Mouse (Mus musculus): ENCODE data around the gene Aarsd1. TPM values are rescaled to one million over a fixed set of nuclear protein-coding genes. Genes with fewer than 3 reads are reported as not detected.
"Not testable (repeated sequence)": the region's sequence is repeated elsewhere in the genome, so short reads cannot be mapped to it uniquely, and the experiment has no call there.

Aarsd1 gene
- polyA plus RNA-seq, 1 experiment from 2014 or later = 85.3 TPM

DNA sequence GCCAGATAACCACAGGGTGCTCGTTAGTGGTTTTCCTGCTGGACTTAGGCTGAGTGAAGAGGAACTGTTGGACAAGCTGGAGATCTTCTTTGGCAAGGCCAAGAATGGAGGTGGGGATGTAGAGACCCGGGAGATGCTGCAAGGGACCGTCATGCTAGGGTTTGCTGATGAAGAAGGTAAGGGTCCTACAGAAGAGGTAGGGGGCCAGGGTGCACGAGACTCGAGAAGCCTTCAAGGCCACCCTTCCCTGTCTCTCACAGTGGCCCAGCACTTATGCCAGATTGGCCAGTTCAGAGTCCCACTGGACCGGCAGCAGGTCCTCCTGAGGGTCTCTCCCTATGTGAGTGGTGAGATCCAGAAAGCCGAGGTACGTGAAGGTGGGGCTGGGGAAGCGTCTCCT is 40.2 kb upstream of the Aarsd1 start:
- WGBS = 89% methylated on average over 9 of the region's 9 CpGs
- H3K27ac ChIP-seq = no peak overlapping the region
- no peaks in the 10 kb centered on the region for H3K9me3 ChIP-seq
- ATAC-seq (ENCODE audit: low FRiP score, low read depth) = no peak
- H3K27me3 ChIP-seq (replicated peaks) = no peaks in the 10 kb centered on the region
- H3K9ac ChIP-seq = no peak overlapping the region
- H3K4me2 ChIP-seq (replicated peaks) = no peak overlapping the region
- no peak overlapping the region for H3K4me3 ChIP-seq
- H3K36me3 ChIP-seq = peaks cover 54% of the 10 kb centered on the region
- peaks cover 14% of the 10 kb centered on the region for H3K4me1 ChIP-seq

DNA sequence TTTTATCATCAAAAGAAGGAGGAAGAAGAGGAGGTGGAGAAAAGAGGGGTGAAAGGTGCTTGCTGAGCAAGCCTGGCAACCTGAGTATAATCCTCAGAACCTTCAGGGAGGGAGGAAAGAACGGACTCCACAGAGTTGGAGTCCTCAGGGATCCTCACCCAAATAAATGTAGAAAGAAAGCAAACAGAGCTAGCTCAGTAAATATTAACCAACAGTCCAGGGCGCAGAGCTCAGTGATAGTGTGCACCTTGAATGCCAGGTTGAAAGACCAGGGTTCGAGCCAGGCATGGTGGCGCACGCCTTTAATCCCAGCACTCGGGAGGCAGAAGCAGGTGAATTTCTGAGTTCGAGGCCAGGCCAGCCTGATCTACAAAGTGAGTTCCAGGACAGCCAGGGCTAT is 38.2 kb upstream of the Aarsd1 start:
- 88% methylated on average over 7 of the region's 7 CpGs for WGBS
- H3K27ac ChIP-seq = no peak overlapping the region
- peaks cover 7% of the 10 kb centered on the region for H3K4me1 ChIP-seq
- no peak overlapping the region for H3K4me3 ChIP-seq
- no peaks in the 10 kb centered on the region for H3K27me3 ChIP-seq (replicated peaks)
- H3K9me3 ChIP-seq = no peaks in the 10 kb centered on the region
- no peak overlapping the region for H3K4me2 ChIP-seq (replicated peaks)
- peaks cover 35% of the 10 kb centered on the region for H3K36me3 ChIP-seq
- no peak overlapping the region for H3K9ac ChIP-seq
- ATAC-seq (ENCODE audit: low FRiP score, low read depth) = no peak

DNA sequence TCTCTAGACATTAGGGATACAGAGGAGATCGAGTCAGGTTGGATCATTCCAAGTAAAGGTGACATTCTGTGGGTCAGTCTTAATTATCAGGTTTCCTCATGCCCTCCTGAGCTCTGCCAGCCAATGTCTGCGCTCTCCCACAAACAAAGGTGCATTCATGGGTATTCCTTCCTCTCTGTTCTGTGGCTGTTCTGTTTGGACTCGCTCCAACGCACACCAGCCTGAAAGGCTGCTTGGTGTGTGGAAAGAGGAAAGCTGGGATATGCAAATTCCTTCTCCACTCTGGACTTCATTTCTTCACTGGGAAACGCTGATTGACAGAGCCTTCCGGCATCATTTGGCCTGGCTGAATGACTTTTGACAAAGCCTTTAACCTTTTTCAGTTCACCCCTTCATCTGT is 37.3 kb upstream of the Aarsd1 start:
- peaks cover 7% of the 10 kb centered on the region for H3K4me1 ChIP-seq
- WGBS = 61% methylated on average over 6 of the region's 6 CpGs
- peaks cover 25% of the 10 kb centered on the region for H3K36me3 ChIP-seq
- H3K27me3 ChIP-seq (replicated peaks) = no peaks in the 10 kb centered on the region
- no peak for ATAC-seq (ENCODE audit: low FRiP score, low read depth)
- no peak overlapping the region for H3K4me2 ChIP-seq (replicated peaks)
- no peak overlapping the region for H3K9ac ChIP-seq
- no peak overlapping the region for H3K4me3 ChIP-seq
- no peak overlapping the region for H3K27ac ChIP-seq
- no peaks in the 10 kb centered on the region for H3K9me3 ChIP-seq

DNA sequence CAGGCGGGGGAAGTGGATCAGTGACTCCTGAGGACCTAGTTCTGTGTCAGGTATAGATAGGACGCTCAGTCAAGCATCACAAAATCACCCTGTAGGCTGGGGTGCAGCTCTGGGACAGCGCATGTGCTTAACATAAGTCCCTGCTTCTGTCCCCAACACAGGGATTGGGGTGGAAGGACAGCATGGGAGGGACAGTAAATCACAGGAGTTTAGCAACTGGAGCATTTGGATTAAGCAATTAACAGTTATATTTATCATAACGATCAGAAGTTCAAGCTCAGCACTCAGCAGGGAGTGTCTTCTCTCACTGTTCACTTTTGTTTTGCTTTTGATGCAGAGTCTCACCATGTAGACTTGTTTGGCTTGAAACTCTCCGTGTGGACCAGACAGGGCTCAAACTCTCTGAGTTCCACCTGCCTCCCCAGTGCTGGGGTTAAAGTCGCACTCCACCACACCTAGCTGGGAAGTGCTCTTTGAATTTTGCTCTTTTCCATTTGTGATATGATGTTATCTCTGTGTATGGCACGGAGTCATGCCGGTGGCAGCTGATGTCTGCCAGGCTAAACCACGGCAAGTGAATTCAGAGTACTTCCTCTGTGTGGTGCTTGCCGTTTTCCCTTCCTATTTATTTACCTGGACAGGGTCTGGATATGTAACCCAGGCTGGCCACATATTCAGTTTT is 34.8 kb upstream of the Aarsd1 start:
- Histone ChIP-seq H3K27ac (no peak overlapping the region), H3K9me3 (no peaks in the 10 kb centered on the region), H3K4me1 (peaks cover 7% of the 10 kb centered on the region), H3K4me2 (replicated peaks) (no peak overlapping the region), H3K36me3 (peaks cover under 1% of the 10 kb centered on the region), H3K9ac (no peak overlapping the region), H3K27me3 (replicated peaks) (no peaks in the 10 kb centered on the region), H3K4me3 (no peak overlapping the region)
- 77% methylated on average over 10 of the region's 10 CpGs for WGBS
- ATAC-seq (ENCODE audit: low FRiP score, low read depth) = no peak

DNA sequence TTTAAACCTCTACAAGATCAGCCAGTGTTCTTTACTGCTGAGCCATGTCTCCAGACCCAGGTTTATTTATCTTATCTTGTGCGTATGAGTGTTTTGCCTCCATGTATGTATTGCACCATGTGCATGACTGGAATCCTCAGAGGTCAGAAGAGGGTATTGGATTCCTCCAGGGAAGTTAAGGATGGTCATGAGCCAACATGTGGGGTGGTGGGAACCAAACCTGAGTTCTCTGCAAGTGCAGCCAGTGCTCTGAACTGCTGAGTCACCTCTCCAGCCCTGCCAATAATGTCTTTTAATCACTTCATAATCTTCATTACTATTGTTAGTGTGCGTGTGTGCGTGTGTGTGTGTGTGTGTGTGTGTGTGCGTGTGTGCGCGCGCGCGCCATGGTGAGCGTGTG is 34.1 kb upstream of the Aarsd1 start:
- H3K36me3 ChIP-seq = peaks cover under 1% of the 10 kb centered on the region; the same call in 1 of the 2 replicates
- H3K27me3 ChIP-seq (replicated peaks) = no peaks in the 10 kb centered on the region
- no peak for ATAC-seq (ENCODE audit: low FRiP score, low read depth)
- H3K9ac ChIP-seq = no peak overlapping the region
- H3K4me3 ChIP-seq = no peak overlapping the region
- H3K4me2 ChIP-seq (replicated peaks) = no peak overlapping the region
- no peak overlapping the region for H3K27ac ChIP-seq
- no peaks in the 10 kb centered on the region for H3K9me3 ChIP-seq
- peaks cover 7% of the 10 kb centered on the region for H3K4me1 ChIP-seq
- 93% methylated on average over 10 of the region's 10 CpGs for WGBS

DNA sequence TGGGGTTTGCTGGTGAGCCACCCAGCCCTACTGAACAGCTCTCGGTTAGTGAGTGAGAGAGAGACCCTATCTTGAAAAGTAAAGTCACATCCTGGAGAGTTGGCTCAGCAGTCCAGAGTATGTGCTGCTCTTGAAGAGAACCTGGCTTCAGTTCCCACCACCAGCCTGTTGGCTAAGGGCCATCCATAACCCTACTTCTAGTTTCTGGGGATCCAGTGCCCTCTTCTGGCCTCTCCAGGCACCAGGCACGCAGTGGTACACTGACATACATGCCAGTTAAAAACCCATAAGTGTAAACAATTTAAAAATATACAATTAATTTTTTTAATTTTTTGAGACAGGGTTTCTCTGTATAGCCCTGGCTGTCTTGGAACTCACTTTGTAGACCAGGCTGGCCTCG is 33.0 kb upstream of the Aarsd1 start:
- H3K4me2 ChIP-seq (replicated peaks) = no peak overlapping the region
- peaks cover 8% of the 10 kb centered on the region for H3K36me3 ChIP-seq
- H3K27me3 ChIP-seq (replicated peaks) = no peaks in the 10 kb centered on the region
- H3K4me1 ChIP-seq = peaks cover 7% of the 10 kb centered on the region
- H3K4me3 ChIP-seq = no peak overlapping the region
- no peaks in the 10 kb centered on the region for H3K9me3 ChIP-seq
- no peak overlapping the region for H3K27ac ChIP-seq
- 85% methylated on average over 3 of the region's 3 CpGs for WGBS
- H3K9ac ChIP-seq = no peak overlapping the region
- no peak for ATAC-seq (ENCODE audit: low FRiP score, low read depth)

DNA sequence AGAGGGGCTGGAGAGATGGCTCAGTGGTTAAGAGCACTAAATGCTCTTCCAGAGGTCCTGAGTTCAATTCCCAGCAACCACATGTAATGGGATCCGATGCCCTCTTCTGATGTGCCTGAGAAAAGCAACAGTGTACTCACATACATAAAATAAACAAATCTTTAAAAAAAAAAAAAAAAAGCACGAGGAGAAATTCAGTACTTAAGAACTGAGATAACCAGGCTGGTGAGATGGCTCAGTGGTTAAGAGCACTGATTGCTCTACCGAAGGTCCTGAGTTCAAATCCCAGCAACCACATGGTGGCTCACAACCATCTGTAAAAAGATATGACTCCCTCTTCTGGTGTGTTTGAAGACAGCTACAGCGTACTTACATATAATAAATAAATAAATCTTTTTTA is 32.2 kb upstream of the Aarsd1 start:
- H3K9ac ChIP-seq; ATAC-seq (ENCODE audit: low FRiP score, low read depth); H3K4me1 ChIP-seq; H3K4me3 ChIP-seq; H3K4me2 ChIP-seq (replicated peaks); H3K27me3 ChIP-seq (replicated peaks); H3K9me3 ChIP-seq; H3K27ac ChIP-seq: not testable (repeated sequence)
- peaks cover 14% of the 10 kb centered on the region for H3K36me3 ChIP-seq
- WGBS = 93% methylated on average over 4 of the region's 4 CpGs

DNA sequence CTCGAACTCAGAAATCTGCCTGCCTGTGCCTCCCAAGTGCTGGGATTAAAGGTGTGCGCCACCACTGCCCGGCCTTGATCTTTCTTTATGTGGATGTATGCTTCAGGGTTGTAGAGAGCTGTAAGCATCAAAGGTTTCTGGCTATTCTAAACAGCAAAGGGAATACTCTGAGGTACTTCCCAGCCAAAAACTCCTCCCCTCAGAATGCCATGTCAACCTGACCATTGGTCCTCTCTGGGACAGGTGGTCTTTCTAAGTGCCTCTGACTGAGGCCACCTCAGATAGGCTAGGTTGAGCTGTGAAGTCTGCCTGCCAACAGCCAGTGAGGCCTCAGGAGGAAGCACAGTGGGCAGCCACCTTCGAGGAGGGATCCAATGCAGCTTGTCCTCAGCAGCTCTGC is 31.5 kb upstream of the Aarsd1 start:
- Histone ChIP-seq H3K9me3 (no peaks in the 10 kb centered on the region), H3K4me3 (no peak overlapping the region), H3K9ac (no peak overlapping the region), H3K4me2 (replicated peaks) (0 out of 2 replicates have a peak overlapping the region, but pooled peaks have one; percentile 9), H3K27ac (no peak overlapping the region), H3K36me3 (peaks cover 21% of the 10 kb centered on the region), H3K27me3 (replicated peaks) (no peaks in the 10 kb centered on the region), H3K4me1 (peaks cover 8% of the 10 kb centered on the region)
- ATAC-seq (ENCODE audit: low FRiP score, low read depth) = no peak
- 80% methylated on average over 4 of the region's 4 CpGs for WGBS

DNA sequence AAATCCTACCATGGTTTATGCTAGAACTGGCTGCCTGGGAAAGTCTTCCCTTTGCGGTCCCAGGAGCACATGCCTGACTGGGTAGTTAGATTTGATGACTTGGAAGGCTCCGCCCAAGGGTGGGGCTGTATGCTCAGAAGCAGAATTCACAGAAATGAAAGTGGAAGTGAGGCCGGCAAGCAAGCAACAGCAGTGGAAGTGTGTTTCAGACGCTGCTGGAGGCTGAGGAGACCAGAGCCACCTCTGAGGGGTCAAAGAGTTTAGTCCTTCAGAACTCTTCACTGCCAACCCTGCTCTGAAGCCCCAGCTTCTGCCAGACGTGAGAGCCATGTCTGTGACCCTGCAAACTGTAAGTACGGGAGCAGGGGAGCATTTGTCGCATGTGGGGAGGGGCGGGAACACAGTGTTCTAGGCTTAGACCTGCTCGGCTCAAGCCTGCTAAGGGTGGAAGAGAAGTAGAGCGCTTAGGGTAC is 30.9 kb upstream of the Aarsd1 start, which contains the start of gene Ifi35:
Gene Ifi35, plus strand, starts transcription at position 134 of the 473 bp plus-strand sequence.
- Histone ChIP-seq H3K27me3 (replicated peaks) (no peaks in the 10 kb centered on the region), H3K4me2 (replicated peaks) (peak within 1 kb of the TSS; percentile 30), H3K36me3 (peaks cover 26% of the 10 kb centered on the region), H3K4me1 (peaks cover 14% of the 10 kb centered on the region), H3K4me3 (0 out of 2 replicates have a peak within 1 kb of the TSS, but pooled peaks have one; percentile 5), H3K9ac (no peak within 1 kb of the TSS), H3K9me3 (no peaks in the 10 kb centered on the region), H3K27ac (no peak within 1 kb of the TSS)
- ATAC-seq (ENCODE audit: low FRiP score, low read depth) = no peak
- 34% methylated on average over 10 of the region's 10 CpGs for WGBS

DNA sequence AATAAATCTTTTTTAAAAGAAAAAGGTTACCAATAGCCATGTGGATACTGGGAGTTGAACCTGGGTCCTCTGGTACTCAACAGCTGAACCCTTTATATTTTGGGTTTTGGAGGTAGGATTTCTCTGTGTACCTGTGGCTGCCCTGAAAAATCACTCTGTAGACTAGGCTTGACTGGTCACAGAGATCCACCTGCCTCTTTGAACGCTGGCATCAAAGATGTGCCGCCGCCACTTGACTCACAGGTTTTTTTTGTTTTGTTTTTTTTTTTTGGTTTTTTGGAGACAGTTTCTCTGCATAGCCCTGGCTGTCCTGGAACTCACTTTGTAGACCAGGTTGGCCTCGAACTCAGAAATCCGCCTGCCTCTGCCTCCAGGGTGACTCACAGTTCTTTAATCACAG is 30.4 kb upstream of the Aarsd1 start:
- WGBS = 94% methylated on average over 5 of the region's 5 CpGs
- no peak overlapping the region for H3K4me3 ChIP-seq
- ATAC-seq (ENCODE audit: low FRiP score, low read depth) = no peak
- no peaks in the 10 kb centered on the region for H3K9me3 ChIP-seq
- H3K4me2 ChIP-seq (replicated peaks) = no peak overlapping the region
- H3K9ac ChIP-seq = no peak overlapping the region
- H3K4me1 ChIP-seq = peaks cover 17% of the 10 kb centered on the region
- H3K27ac ChIP-seq = no peak overlapping the region
- no peaks in the 10 kb centered on the region for H3K27me3 ChIP-seq (replicated peaks)
- peaks cover 26% of the 10 kb centered on the region for H3K36me3 ChIP-seq

DNA sequence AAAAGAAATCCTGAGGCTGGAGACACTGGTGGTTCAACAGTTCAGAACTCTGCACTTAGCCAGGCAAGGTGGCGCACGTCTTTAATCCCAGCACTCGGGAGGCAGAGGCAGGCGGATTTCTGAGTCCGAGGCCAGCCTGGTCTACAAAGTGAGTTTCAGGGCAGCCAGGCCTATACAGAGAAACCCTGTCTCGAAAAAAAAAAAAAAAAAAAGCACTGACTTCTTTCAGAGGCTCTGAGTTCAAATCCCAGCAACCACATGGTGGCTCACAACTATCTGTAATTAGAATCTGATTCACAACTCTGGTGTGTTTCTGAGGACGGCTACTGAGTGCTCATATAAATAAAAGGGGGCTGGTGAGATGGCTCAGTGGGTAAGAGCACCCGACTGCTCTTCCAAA is 29.4 kb upstream of the Aarsd1 start:
- ATAC-seq (ENCODE audit: low FRiP score, low read depth) = not testable (repeated sequence)

DNA sequence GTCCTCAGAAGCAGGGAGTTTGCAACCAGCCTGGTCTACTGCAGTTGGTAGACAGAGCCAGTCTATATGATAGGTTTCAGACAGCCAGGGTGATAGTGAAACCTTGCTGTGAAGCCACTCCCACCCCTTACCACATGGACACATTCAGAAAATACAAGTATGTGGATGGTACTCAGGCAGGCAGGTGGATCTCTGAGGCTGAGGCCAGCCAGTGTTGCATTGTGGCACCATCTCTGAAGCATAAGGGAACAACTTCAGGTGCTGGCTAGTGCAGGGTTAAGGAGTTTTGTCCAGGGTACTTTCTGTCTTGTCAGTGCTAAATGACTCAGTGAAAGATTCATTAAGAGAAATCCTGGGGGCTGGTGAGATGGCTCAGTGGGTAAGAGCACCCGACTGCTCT is 28.9 kb upstream of the Aarsd1 start:
- peaks cover 26% of the 10 kb centered on the region for H3K36me3 ChIP-seq
- no peak overlapping the region for H3K9ac ChIP-seq
- ATAC-seq (ENCODE audit: low FRiP score, low read depth) = no peak
- H3K4me1 ChIP-seq = peaks cover 17% of the 10 kb centered on the region
- H3K4me2 ChIP-seq (replicated peaks) = no peak overlapping the region
- H3K27ac ChIP-seq = no peak overlapping the region
- H3K9me3 ChIP-seq = no peaks in the 10 kb centered on the region
- no peak overlapping the region for H3K4me3 ChIP-seq
- no peaks in the 10 kb centered on the region for H3K27me3 ChIP-seq (replicated peaks)
- WGBS = 88% methylated on average over 1 of the region's 1 CpGs

More for the DNA sequence above, 29.4 kb upstream of the Aarsd1 start:
- not testable (repeated sequence) for H3K27ac ChIP-seq; H3K9ac ChIP-seq; H3K4me3 ChIP-seq; H3K27me3 ChIP-seq (replicated peaks); H3K4me2 ChIP-seq (replicated peaks); H3K9me3 ChIP-seq
- Histone ChIP-seq H3K36me3 (peaks cover 26% of the 10 kb centered on the region), H3K4me1 (peaks cover 17% of the 10 kb centered on the region)
- WGBS = 90% methylated on average over 8 of the region's 8 CpGs

DNA sequence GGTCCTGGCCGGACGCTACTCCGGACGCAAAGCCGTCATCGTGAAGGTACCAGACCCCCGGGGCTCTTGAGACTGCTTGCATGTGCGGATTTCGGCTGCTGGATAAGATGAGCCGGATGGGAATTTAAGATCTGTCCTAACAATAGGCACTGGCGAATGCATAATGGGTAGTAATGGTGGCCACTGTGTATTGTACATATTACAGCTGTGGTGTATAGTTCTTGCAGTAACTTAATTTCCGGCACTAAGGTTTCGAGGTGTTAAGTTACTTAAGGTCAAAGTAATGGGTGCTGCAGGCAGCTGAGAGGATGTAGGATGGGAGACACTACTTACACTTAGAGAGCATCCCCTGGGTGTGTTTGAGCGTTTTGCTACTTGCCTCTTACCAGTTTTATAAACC is 25.3 kb upstream of the Aarsd1 start:
- no peak for ATAC-seq (ENCODE audit: low FRiP score, low read depth)
- WGBS = 2% methylated on average over 14 of the region's 14 CpGs
- H3K4me2 ChIP-seq (replicated peaks) = peak overlapping the region; percentile 87
- H3K36me3 ChIP-seq = peaks cover 26% of the 10 kb centered on the region
- H3K27ac ChIP-seq = peak overlapping the region; percentile 89
- H3K27me3 ChIP-seq (replicated peaks) = no peaks in the 10 kb centered on the region
- peak overlapping the region; percentile 89 for H3K9ac ChIP-seq
- H3K9me3 ChIP-seq = no peaks in the 10 kb centered on the region
- peak overlapping the region; percentile 79 for H3K4me3 ChIP-seq
- H3K4me1 ChIP-seq = peaks cover 17% of the 10 kb centered on the region
